Mouse (Mus musculus): ENCODE measurements around the gene Mtfp1.

DNA sequence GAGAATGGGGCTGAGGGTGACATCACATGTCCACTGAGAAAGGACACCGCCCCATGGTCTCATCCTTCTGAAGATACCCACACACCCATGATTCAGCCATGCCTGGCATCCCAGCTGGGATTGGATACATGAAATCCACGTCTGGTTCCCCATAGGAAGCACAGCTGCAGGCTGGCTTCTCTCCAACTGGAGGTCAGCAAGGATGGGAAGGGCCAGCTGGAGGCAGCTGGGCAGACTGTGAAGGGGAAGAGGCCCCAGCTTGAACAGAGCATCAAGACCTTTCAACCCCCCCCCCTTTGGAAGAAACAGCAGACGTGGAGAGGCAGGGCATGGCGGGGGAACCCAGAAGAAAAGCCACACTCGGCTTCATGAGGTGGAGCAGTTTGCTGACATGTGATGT, 48.7 kb downstream of the Mtfp1 start:
- no peak for TF ChIP-seq POLR2A (IDR thresholded peaks at IDR 0.05; ENCODE audit: low read depth, low read length)
- no peak for TF ChIP-seq CTCF (IDR thresholded peaks at IDR 0.05; ENCODE audit: extremely low read depth, insufficient read depth, insufficient read length, insufficient replicate concordance)

All from spleen, adult 2 months (tissue).